Mouse (Mus musculus) brain, embryonic 14.5 days (tissue): ENCODE measurements around the gene 2010111I01Rik.

Experiments used
- CTCF ChIP-seq: fragments of 200-500 bp; IDR thresholded peaks from 2 replicates; pipeline ENCODE4 v1.5.1; 2012; ENCODE audit warnings: inconsistent platforms, mild to moderate bottlenecking, moderate library complexity, borderline replicate concordance; ENCODE audit not compliant: insufficient read depth, insufficient read length; ENCODE audit errors: extremely low read depth
- POLR2A ChIP-seq: fragments of 200-500 bp; IDR thresholded peaks from 2 replicates; pipeline ENCODE4 v1.6.1; 2012; ENCODE audit warnings: mild to moderate bottlenecking, inconsistent platforms, borderline replicate concordance; ENCODE audit not compliant: poor library complexity, insufficient read depth, insufficient read length, severe bottlenecking; ENCODE audit errors: extremely low read depth

GRCm38 (mm10) chr13:63227785-63228184 is 263.1 kb downstream of the 2010111I01Rik start:
- TF ChIP-seq POLR2A = no peak
- no peak for TF ChIP-seq CTCF
